Mouse (Mus musculus): ENCODE measurements around the gene Cdh12.

GRCm38 (mm10) chr15:21092824-21093223 is 643.8 kb downstream of the Cdh12 start:
- TF ChIP-seq CHD2 (IDR thresholded peaks at IDR 0.05; ENCODE audit: low read depth, low read length) (no peak), ZC3H11A (IDR thresholded peaks at IDR 0.05; ENCODE audit: borderline replicate concordance, low read depth, low read length) (no peak), ZNF384 (IDR thresholded peaks at IDR 0.05; ENCODE audit: low read depth, low read length) (no peak), HCFC1 (IDR thresholded peaks at IDR 0.05; ENCODE audit: borderline replicate concordance, insufficient read depth, low read length) (no peak), MAFK (IDR thresholded peaks at IDR 0.05; ENCODE audit: insufficient read depth, low read depth, low read length) (no peak)

Measured in ES-E14 (cell line).